Mouse (Mus musculus) limb, embryonic 10.5 days (tissue): ENCODE measurements at regions not wholly inside any gene's neighbourhood (a gene's known extent, or its start where the extent isn't known, plus 50 kb on each side); places are given as distances from the start of the nearest gene placed in this dataset.

Source experiments
- DNase-seq: peaks from one replicate; pipeline ENCODE4 v3.0.0-alpha.2; 2017; ENCODE audit warnings: low spot score
- H3K27ac ChIP-seq: fragments of 300-500 bp; sonication (generic); 2 replicates; pipeline ENCODE4 v1.5.1; 2016; ENCODE audit warnings: mild to moderate bottlenecking
- H3K27me3 ChIP-seq: fragments of 300-500 bp; sonication (generic); 2 replicates; pipeline ENCODE4 v1.6.1; 2016; ENCODE audit warnings: low read depth, mild to moderate bottlenecking; ENCODE audit not compliant: poor library complexity, severe bottlenecking
- H3K36me3 ChIP-seq: fragments of 300-500 bp; sonication (generic); 2 replicates; pipeline ENCODE4 v1.6.1; 2016; ENCODE audit warnings: mild to moderate bottlenecking, moderate library complexity
- H3K4me1 ChIP-seq: fragments of 300-500 bp; sonication (generic); 2 replicates; pipeline ENCODE4 v1.6.1; 2016
- H3K4me3 ChIP-seq: fragments of 300-500 bp; sonication (generic); 2 replicates; pipeline ENCODE4 v1.5.1; 2016; ENCODE audit warnings: mild to moderate bottlenecking, moderate library complexity
- H3K9me3 ChIP-seq: fragments of 300-500 bp; sonication (generic); replicated peaks from 2 replicates; pipeline ENCODE4 v1.6.1; 2016; ENCODE audit warnings: mild to moderate bottlenecking
- WGBS: fragments of 180-500 bp; shearing (Covaris S2); methylation state at CpG from one replicate; pipeline ENCODE4 v1.1.7; 2016; 5-methylcytosine and 5-hydroxymethylcytosine counted together

GRCm38 (mm10) chr2:145003509-145003908 is 164.0 kb upstream of the Slc24a3 start:
- no peak overlapping the region for H3K27ac ChIP-seq
- no peaks in the 10 kb centered on the region for H3K27me3 ChIP-seq
- H3K4me3 ChIP-seq, result no peak overlapping the region
- H3K36me3 ChIP-seq, result no peaks in the 10 kb centered on the region
- peak; percentile 3 for DNase-seq
- no peaks in the 10 kb centered on the region for H3K4me1 ChIP-seq
- H3K9me3 ChIP-seq, result no peaks in the 10 kb centered on the region
- 77% methylated on average over 2 of the region's 2 CpGs for WGBS

- Histone ChIP-seq H3K9me3 (no peaks in the 10 kb centered on the region), H3K36me3 (no peaks in the 10 kb centered on the region), H3K4me3 (no peak overlapping the region), H3K27me3 (no peaks in the 10 kb centered on the region), H3K4me1 (no peaks in the 10 kb centered on the region), H3K27ac (no peak overlapping the region)
- peak; percentile 9 for DNase-seq
Observed at GRCm38 (mm10) chr2:145010674-145011073, 156.9 kb upstream of the Slc24a3 start.

- Histone ChIP-seq H3K36me3 (no peaks in the 10 kb centered on the region), H3K4me1 (no peaks in the 10 kb centered on the region), H3K9me3 (no peaks in the 10 kb centered on the region), H3K27me3 (no peaks in the 10 kb centered on the region), H3K4me3 (no peak overlapping the region), H3K27ac (no peak overlapping the region)
- WGBS, result 89% methylated on average over 4 of the region's 4 CpGs
- peak; percentile 10 for DNase-seq
Observed at GRCm38 (mm10) chr2:145011221-145011620, 156.3 kb upstream of the Slc24a3 start.

GRCm38 (mm10) chr2:145015951-145016350 is 151.6 kb upstream of the Slc24a3 start:
- peak; percentile 2 for DNase-seq
- WGBS, result 86% methylated on average over 5 of the region's 5 CpGs
- H3K9me3 ChIP-seq, result no peaks in the 10 kb centered on the region
- H3K27me3 ChIP-seq, result no peaks in the 10 kb centered on the region
- H3K4me1 ChIP-seq, result no peaks in the 10 kb centered on the region
- H3K36me3 ChIP-seq, result no peaks in the 10 kb centered on the region
- H3K4me3 ChIP-seq, result no peak overlapping the region
- H3K27ac ChIP-seq, result no peak overlapping the region

GRCm38 (mm10) chr2:145016939-145017338 is 150.6 kb upstream of the Slc24a3 start:
- no peaks in the 10 kb centered on the region for H3K9me3 ChIP-seq
- H3K4me3 ChIP-seq, result no peak overlapping the region
- H3K36me3 ChIP-seq, result no peaks in the 10 kb centered on the region
- DNase-seq, result no peak
- H3K27ac ChIP-seq, result no peak overlapping the region
- H3K4me1 ChIP-seq, result no peaks in the 10 kb centered on the region
- no peaks in the 10 kb centered on the region for H3K27me3 ChIP-seq

- H3K4me1 ChIP-seq, result no peaks in the 10 kb centered on the region
- H3K36me3 ChIP-seq, result no peaks in the 10 kb centered on the region
- WGBS, result 58% methylated on average over 2 of the region's 2 CpGs
- H3K27ac ChIP-seq, result no peak overlapping the region
- peak; percentile 15 for DNase-seq
- H3K27me3 ChIP-seq, result no peaks in the 10 kb centered on the region
- H3K4me3 ChIP-seq, result no peak overlapping the region
- H3K9me3 ChIP-seq, result no peaks in the 10 kb centered on the region
Observed at GRCm38 (mm10) chr2:145017625-145018167, 149.9 kb upstream of the Slc24a3 start.

GRCm38 (mm10) chr2:145047743-145048142 is 119.8 kb upstream of the Slc24a3 start:
- Histone ChIP-seq H3K4me1 (no peaks in the 10 kb centered on the region), H3K9me3 (no peaks in the 10 kb centered on the region), H3K27me3 (no peaks in the 10 kb centered on the region), H3K36me3 (no peaks in the 10 kb centered on the region), H3K27ac (no peak overlapping the region), H3K4me3 (no peak overlapping the region)
- WGBS, result 90% methylated on average over 2 of the region's 2 CpGs
- no peak for DNase-seq

- WGBS, result 87% methylated on average over 4 of the region's 4 CpGs
- no peak for DNase-seq
- H3K27ac ChIP-seq, result no peak overlapping the region
- H3K9me3 ChIP-seq, result no peaks in the 10 kb centered on the region
- H3K36me3 ChIP-seq, result no peaks in the 10 kb centered on the region
- no peak overlapping the region for H3K4me3 ChIP-seq
- no peaks in the 10 kb centered on the region for H3K4me1 ChIP-seq
- no peaks in the 10 kb centered on the region for H3K27me3 ChIP-seq
Observed at GRCm38 (mm10) chr2:145049655-145050376, 117.7 kb upstream of the Slc24a3 start.

- no peaks in the 10 kb centered on the region for H3K9me3 ChIP-seq
- 83% methylated on average over 2 of the region's 2 CpGs for WGBS
- no peak for DNase-seq
- H3K36me3 ChIP-seq, result no peaks in the 10 kb centered on the region
- no peaks in the 10 kb centered on the region for H3K4me1 ChIP-seq
- H3K27ac ChIP-seq, result no peak overlapping the region
- H3K4me3 ChIP-seq, result no peak overlapping the region
- no peaks in the 10 kb centered on the region for H3K27me3 ChIP-seq
Observed at GRCm38 (mm10) chr2:145052405-145052804, 115.1 kb upstream of the Slc24a3 start.

GRCm38 (mm10) chr2:145056219-145056618 is 111.3 kb upstream of the Slc24a3 start:
- 85% methylated on average over 3 of the region's 3 CpGs for WGBS
- Histone ChIP-seq H3K9me3 (no peaks in the 10 kb centered on the region), H3K4me1 (no peaks in the 10 kb centered on the region), H3K27me3 (no peaks in the 10 kb centered on the region), H3K27ac (no peak overlapping the region), H3K36me3 (no peaks in the 10 kb centered on the region), H3K4me3 (no peak overlapping the region)
- no peak for DNase-seq

GRCm38 (mm10) chr2:145056762-145057161 is 110.8 kb upstream of the Slc24a3 start:
- no peak for DNase-seq
- Histone ChIP-seq H3K4me3 (no peak overlapping the region), H3K36me3 (no peaks in the 10 kb centered on the region), H3K27me3 (no peaks in the 10 kb centered on the region), H3K9me3 (no peaks in the 10 kb centered on the region), H3K4me1 (no peaks in the 10 kb centered on the region), H3K27ac (no peak overlapping the region)
- WGBS, result 88% methylated on average over 5 of the region's 5 CpGs

- no peak overlapping the region for H3K27ac ChIP-seq
- no peaks in the 10 kb centered on the region for H3K36me3 ChIP-seq
- peaks cover 2% of the 10 kb centered on the region; the same call in 1 of the 2 replicates for H3K4me1 ChIP-seq
- no peaks in the 10 kb centered on the region for H3K9me3 ChIP-seq
- no peak overlapping the region for H3K4me3 ChIP-seq
- H3K27me3 ChIP-seq, result no peaks in the 10 kb centered on the region
- DNase-seq, result no peak
- 83% methylated on average over 1 of the region's 1 CpGs for WGBS
Observed at GRCm38 (mm10) chr2:145069931-145070330, 97.6 kb upstream of the Slc24a3 start.

GRCm38 (mm10) chr2:145081926-145082325 is 85.6 kb upstream of the Slc24a3 start:
- H3K27me3 ChIP-seq, result no peaks in the 10 kb centered on the region
- DNase-seq, result no peak
- no peaks in the 10 kb centered on the region for H3K9me3 ChIP-seq
- H3K4me3 ChIP-seq, result no peak overlapping the region
- WGBS, result 86% methylated on average over 2 of the region's 2 CpGs
- no peak overlapping the region for H3K27ac ChIP-seq
- H3K36me3 ChIP-seq, result no peaks in the 10 kb centered on the region
- peaks cover 4% of the 10 kb centered on the region; the same call in 1 of the 2 replicates for H3K4me1 ChIP-seq

- H3K4me1 ChIP-seq, result peaks cover 4% of the 10 kb centered on the region; the same call in 1 of the 2 replicates
- DNase-seq, result no peak
- no peaks in the 10 kb centered on the region for H3K9me3 ChIP-seq
- no peaks in the 10 kb centered on the region for H3K27me3 ChIP-seq
- H3K4me3 ChIP-seq, result no peak overlapping the region
- no peaks in the 10 kb centered on the region for H3K36me3 ChIP-seq
- H3K27ac ChIP-seq, result no peak overlapping the region
- WGBS, result 90% methylated on average over 2 of the region's 2 CpGs
Observed at GRCm38 (mm10) chr2:145084621-145085020, 82.9 kb upstream of the Slc24a3 start.
